Mouse (Mus musculus) CD4-positive, CD25-positive, alpha-beta regulatory T cell (primary cell): ENCODE measurements around the gene Snx11. TPM values are rescaled to one million over a fixed set of nuclear protein-coding genes. Genes with fewer than 3 reads are reported as not detected.

ENCODE experiments used
- polyA plus RNA-seq: library from polyadenylated mRNA; unstranded; fragments of 100-300 nt; shearing (Covaris generic); gene quantifications from one replicate; pipeline ENCODE4 v1.2.1, GENCODE M21; 2017

Snx11 gene
- 32.6 TPM for polyA plus RNA-seq

GRCm38 (mm10) chr11:96776968-96777962 lies at the start of gene Snx11:
Snx11 (minus strand) TSS chr11:96777559.

GRCm38 (mm10) chr11:96788871-96789795 lies 11.8 kb upstream of the Snx11 start, which contains the start of gene Cbx1:
Cbx1 (plus strand) TSS chr11:96789127.

Other genes with a start within 250 kb of the Snx11 start
- gene Cbx1, start 11.6 kb upstream of the Snx11 start, polyA plus RNA-seq, result 44.5 TPM
- 53.0 TPM for gene Nfe2l1, start 52.4 kb upstream of the Snx11 start, polyA plus RNA-seq
- gene Copz2, start 72.3 kb upstream of the Snx11 start, polyA plus RNA-seq, result 0.37 TPM
- gene Cdk5rap3, start 138.9 kb upstream of the Snx11 start, polyA plus RNA-seq, result 78.6 TPM
- gene Prr15l, start 150.5 kb upstream of the Snx11 start, polyA plus RNA-seq, result 0.13 TPM
- gene Pnpo, start 166.4 kb upstream of the Snx11 start, polyA plus RNA-seq, result 40.8 TPM
- gene Sp2, start 205.4 kb upstream of the Snx11 start, polyA plus RNA-seq, result 76.0 TPM
- gene Sp6, start 235.8 kb upstream of the Snx11 start, polyA plus RNA-seq, result 29.5 TPM